Mouse (Mus musculus): ENCODE data around the gene Usp2. TPM values are rescaled to one million over a fixed set of nuclear protein-coding genes. Genes with fewer than 3 reads are reported as not detected.
A peak's percentile ranks its signal among the peaks of the same experiment; 100 is the strongest.

The Usp2 gene
- polyA plus RNA-seq, 1 experiment from 2014 or later = 1.8 TPM

GRCm38 (mm10) chr9:44130581-44131275 is 63.9 kb downstream of the Usp2 start:
- Histone ChIP-seq H3K9ac (no peak overlapping the region), H3K27me3 (peaks cover 81% of the 10 kb centered on the region), H3K27ac (peak overlapping the region; percentile 66), H3K9me3 (replicated peaks) (no peaks in the 10 kb centered on the region), H3K36me3 (no peaks in the 10 kb centered on the region), H3K4me1 (replicated peaks) (peaks cover 46% of the 10 kb centered on the region), H3K4me3 (replicated peaks) (peak overlapping the region; percentile 35), H3K4me2 (peak overlapping the region; percentile 64)
- ATAC-seq (ENCODE audit: low read depth) (no peak), DNase-seq (no peak)
- 14% methylated on average over 19 of the region's 19 CpGs for WGBS (ENCODE audit: insufficient replicate concordance)

- Histone ChIP-seq H3K4me2 (no peak overlapping the region), H3K27ac (no peak overlapping the region), H3K9me3 (replicated peaks) (no peaks in the 10 kb centered on the region), H3K4me1 (replicated peaks) (peaks cover 47% of the 10 kb centered on the region), H3K9ac (no peak overlapping the region), H3K36me3 (no peaks in the 10 kb centered on the region), H3K4me3 (replicated peaks) (no peak overlapping the region), H3K27me3 (peaks cover 86% of the 10 kb centered on the region)
- 25% methylated on average over 7 of the region's 7 CpGs for WGBS (ENCODE audit: insufficient replicate concordance)
- DNase-seq = no peak
- ATAC-seq (ENCODE audit: low read depth) = no peak
These were observed 64.4 kb downstream of the Usp2 start for GRCm38 (mm10) chr9:44131276-44131590.

GRCm38 (mm10) chr9:44132200-44132599 is 65.4 kb downstream of the Usp2 start:
- ATAC-seq (ENCODE audit: low read depth) (no peak), DNase-seq (no peak)
- Histone ChIP-seq H3K4me3 (replicated peaks) (no peak overlapping the region), H3K9me3 (replicated peaks) (no peaks in the 10 kb centered on the region), H3K4me1 (replicated peaks) (peaks cover 47% of the 10 kb centered on the region), H3K27ac (no peak overlapping the region), H3K36me3 (no peaks in the 10 kb centered on the region), H3K27me3 (peaks cover 92% of the 10 kb centered on the region), H3K4me2 (no peak overlapping the region), H3K9ac (no peak overlapping the region)
- WGBS (ENCODE audit: insufficient replicate concordance) = 45% methylated on average over 5 of the region's 5 CpGs

GRCm38 (mm10) chr9:44133287-44133686 is 66.5 kb downstream of the Usp2 start:
- WGBS (ENCODE audit: insufficient replicate concordance) = 21% methylated on average over 2 of the region's 2 CpGs

GRCm38 (mm10) chr9:44134101-44134850 is 67.5 kb downstream of the Usp2 start, which contains the start of gene Mcam:
Gene Mcam (plus strand): TSS chr9:44134469.
- H3K4me2 ChIP-seq = peak within 1 kb of the TSS; percentile 69
- ATAC-seq (ENCODE audit: low read depth) = no peak
- H3K4me3 ChIP-seq (replicated peaks) = peak within 1 kb of the TSS; percentile 57
- peaks cover 47% of the 10 kb centered on the region for H3K4me1 ChIP-seq (replicated peaks)
- no peak within 1 kb of the TSS for H3K27ac ChIP-seq
- WGBS (ENCODE audit: insufficient replicate concordance) = 2% methylated on average over 41 of the region's 55 CpGs
- DNase-seq = no peak
- peak within 1 kb of the TSS; percentile 27 for H3K9ac ChIP-seq
- no peaks in the 10 kb centered on the region for H3K9me3 ChIP-seq (replicated peaks)
- H3K27me3 ChIP-seq = peaks cover 80% of the 10 kb centered on the region
- H3K36me3 ChIP-seq = 0 out of 2 replicates have a peak, but pooled peaks cover 3% of the 10 kb centered on the region

More at GRCm38 (mm10) chr9:44133287-44133686, 66.5 kb downstream of the Usp2 start:
- Histone ChIP-seq H3K4me1 (replicated peaks) (peaks cover 47% of the 10 kb centered on the region), H3K27me3 (peaks cover 86% of the 10 kb centered on the region), H3K36me3 (no peaks in the 10 kb centered on the region), H3K4me2 (peak overlapping the region; percentile 69), H3K9ac (no peak overlapping the region), H3K4me3 (replicated peaks) (peak overlapping the region; percentile 57; the same call in 1 of the 2 replicates), H3K9me3 (replicated peaks) (no peaks in the 10 kb centered on the region), H3K27ac (no peak overlapping the region)
- ATAC-seq (ENCODE audit: low read depth) = no peak
- no peak for DNase-seq

- DNase-seq (no peak), ATAC-seq (ENCODE audit: low read depth) (no peak; the same call in 1 of the 2 replicates)
- Histone ChIP-seq H3K4me1 (replicated peaks) (peaks cover 40% of the 10 kb centered on the region), H3K27ac (no peak overlapping the region), H3K36me3 (0 out of 2 replicates have a peak, but pooled peaks cover 4% of the 10 kb centered on the region), H3K27me3 (peaks cover 72% of the 10 kb centered on the region), H3K4me3 (replicated peaks) (peak overlapping the region; percentile 57), H3K9me3 (replicated peaks) (no peaks in the 10 kb centered on the region), H3K4me2 (peak overlapping the region; percentile 69), H3K9ac (peak overlapping the region; percentile 27)
- 5% methylated on average over 48 of the region's 49 CpGs for WGBS (ENCODE audit: insufficient replicate concordance)
These were observed 68.3 kb downstream of the Usp2 start for GRCm38 (mm10) chr9:44134851-44135730.

- ATAC-seq (ENCODE audit: low read depth) = no peak
- H3K4me1 ChIP-seq (replicated peaks) = peaks cover 32% of the 10 kb centered on the region
- 41% methylated on average over 7 of the region's 7 CpGs for WGBS (ENCODE audit: insufficient replicate concordance)
- peaks cover 64% of the 10 kb centered on the region for H3K27me3 ChIP-seq
- H3K27ac ChIP-seq = no peak overlapping the region
- H3K36me3 ChIP-seq = 0 out of 2 replicates have a peak, but pooled peaks cover 9% of the 10 kb centered on the region
- no peak for DNase-seq
- no peaks in the 10 kb centered on the region for H3K9me3 ChIP-seq (replicated peaks)
- H3K4me3 ChIP-seq (replicated peaks) = peak overlapping the region; percentile 57
- peak overlapping the region; percentile 27; the same call in 1 of the 2 replicates for H3K9ac ChIP-seq
- peak overlapping the region; percentile 69 for H3K4me2 ChIP-seq
These were observed 69.0 kb downstream of the Usp2 start for GRCm38 (mm10) chr9:44135731-44136411.

GRCm38 (mm10) chr9:44137846-44138245 is 71.0 kb downstream of the Usp2 start:
- Histone ChIP-seq H3K4me3 (replicated peaks) (no peak overlapping the region), H3K36me3 (0 out of 2 replicates have a peak, but pooled peaks cover 9% of the 10 kb centered on the region), H3K4me2 (no peak overlapping the region), H3K9me3 (replicated peaks) (no peaks in the 10 kb centered on the region), H3K4me1 (replicated peaks) (peaks cover 26% of the 10 kb centered on the region), H3K27me3 (peaks cover 45% of the 10 kb centered on the region), H3K27ac (no peak overlapping the region), H3K9ac (no peak overlapping the region)
- no peak for ATAC-seq (ENCODE audit: low read depth)
- DNase-seq = no peak
- WGBS (ENCODE audit: insufficient replicate concordance) = 24% methylated on average over 4 of the region's 4 CpGs

GRCm38 (mm10) chr9:44141951-44142350 is 75.1 kb downstream of the Usp2 start:
- WGBS (ENCODE audit: insufficient replicate concordance) = 69% methylated on average over 5 of the region's 5 CpGs
- ATAC-seq (ENCODE audit: low read depth) (no peak), DNase-seq (no peak)

GRCm38 (mm10) chr9:44143421-44143820 is 76.6 kb downstream of the Usp2 start:
- WGBS (ENCODE audit: insufficient replicate concordance) = 86% methylated on average over 5 of the region's 5 CpGs
- ATAC-seq (ENCODE audit: low read depth) = no peak

More at GRCm38 (mm10) chr9:44141951-44142350, 75.1 kb downstream of the Usp2 start:
- no peaks in the 10 kb centered on the region for H3K4me1 ChIP-seq (replicated peaks)
- H3K36me3 ChIP-seq = peaks cover 38% of the 10 kb centered on the region
- H3K27ac ChIP-seq = no peak overlapping the region
- no peak overlapping the region for H3K9ac ChIP-seq
- H3K4me2 ChIP-seq = no peak overlapping the region
- no peak overlapping the region for H3K4me3 ChIP-seq (replicated peaks)
- no peaks in the 10 kb centered on the region for H3K9me3 ChIP-seq (replicated peaks)
- peaks cover 4% of the 10 kb centered on the region; the same call in 1 of the 2 replicates for H3K27me3 ChIP-seq

More at GRCm38 (mm10) chr9:44143421-44143820, 76.6 kb downstream of the Usp2 start:
- H3K27me3 ChIP-seq = peaks cover 4% of the 10 kb centered on the region; the same call in 1 of the 2 replicates
- no peaks in the 10 kb centered on the region for H3K9me3 ChIP-seq (replicated peaks)
- H3K4me2 ChIP-seq = no peak overlapping the region
- no peak overlapping the region for H3K4me3 ChIP-seq (replicated peaks)
- no peak overlapping the region for H3K27ac ChIP-seq
- H3K9ac ChIP-seq = no peak overlapping the region
- H3K36me3 ChIP-seq = peaks cover 45% of the 10 kb centered on the region
- no peak for DNase-seq
- no peaks in the 10 kb centered on the region for H3K4me1 ChIP-seq (replicated peaks)
